Mouse (Mus musculus) mouse embryonic stem cell (cell line): ENCODE data around the gene Tex48.

Experiments
- in situ Hi-C, 2 experiments: fragments of 300-500 bp; cut with MboI; formaldehyde crosslinking; loops; 1 replicate in 1 of 2; 3 replicates in 1 of 2; pipeline ENCODE4 v1.14.3; 2019 to 2020; ENCODE audit warnings: low sequenced_read_pairs in 2 of 2, low pct_unique_long_range_greater_than_20kb in 1 of 2, mixed read lengths in 1 of 2; ENCODE audit not compliant: unreplicated experiment in 1 of 2

Gene Tex48

GRCm38 (mm10) chr4:63622378-63622835, at the start of gene Tex48:
TSS of gene Tex48 (minus strand) at chr4:63622428.
- in situ Hi-C loops: loop anchor here in 1 of 2 experiments (25.0 kb wide), 1 partner anchor 110 kb away; no protein-coding TSS in a partner anchor

- in situ Hi-C loops: no loop called here
These were observed 46.0 kb upstream of the Tex48 start for GRCm38 (mm10) chr4:63668255-63668654.

- in situ Hi-C loops: no loop called here
These were observed 43.5 kb upstream of the Tex48 start for GRCm38 (mm10) chr4:63665738-63666137.

- in situ Hi-C loops: no loop called here
These were observed 41.1 kb upstream of the Tex48 start, which contains the start of gene Gm11214 for GRCm38 (mm10) chr4:63663279-63663678. TSS of gene Gm11214 (minus strand) at chr4:63663379.

- in situ Hi-C loops: no loop called here
These were observed 39.6 kb upstream of the Tex48 start for GRCm38 (mm10) chr4:63661857-63662256.

GRCm38 (mm10) chr4:63661426-63661825, 39.2 kb upstream of the Tex48 start:
- in situ Hi-C loops: no loop called here

GRCm38 (mm10) chr4:63659775-63660174, 37.5 kb upstream of the Tex48 start:
- in situ Hi-C loops: no loop called here

- in situ Hi-C loops: no loop called here
These were observed 36.9 kb upstream of the Tex48 start for GRCm38 (mm10) chr4:63659086-63659485.

- in situ Hi-C loops: no loop called here
These were observed 32.2 kb upstream of the Tex48 start for GRCm38 (mm10) chr4:63654381-63654780.

- in situ Hi-C loops: no loop called here
These were observed 21.9 kb upstream of the Tex48 start for GRCm38 (mm10) chr4:63643956-63644726.

- in situ Hi-C loops: no loop called here
These were observed 17.6 kb upstream of the Tex48 start for GRCm38 (mm10) chr4:63639842-63640241.

GRCm38 (mm10) chr4:63638603-63639002, 16.4 kb upstream of the Tex48 start:
- in situ Hi-C loops: no loop called here

- in situ Hi-C loops: no loop called here
These were observed 11.0 kb upstream of the Tex48 start for GRCm38 (mm10) chr4:63633181-63633580.

GRCm38 (mm10) chr4:63627111-63627510, 4.9 kb upstream of the Tex48 start:
- in situ Hi-C loops: no loop called here

GRCm38 (mm10) chr4:63625563-63626080, 3.4 kb upstream of the Tex48 start:
- in situ Hi-C loops: no loop called here

GRCm38 (mm10) chr4:63621861-63622260, 367 bp downstream of the Tex48 start:
- in situ Hi-C loops: loop anchor here in 1 of 2 experiments (25.0 kb wide), 1 partner anchor 110 kb away; no protein-coding TSS in a partner anchor

- in situ Hi-C loops: loop anchor here in 1 of 2 experiments (25.0 kb wide), 1 partner anchor 96 kb away; no protein-coding TSS in a partner anchor
These were observed 13.8 kb downstream of the Tex48 start for GRCm38 (mm10) chr4:63608391-63608790.

- in situ Hi-C loops: loop anchor here in 1 of 2 experiments (25.0 kb wide), 1 partner anchor 94 kb away; no protein-coding TSS in a partner anchor
These were observed 16.3 kb downstream of the Tex48 start for GRCm38 (mm10) chr4:63605968-63606367.

GRCm38 (mm10) chr4:63605545-63605944, 16.7 kb downstream of the Tex48 start:
- in situ Hi-C loops: loop anchor here in 1 of 2 experiments (25.0 kb wide), 1 partner anchor 93 kb away; no protein-coding TSS in a partner anchor
